In genomic region chr5:137337190-137337589, GRCm38 (mm10) we compare ENCODE assay signal across 9 mouse cellular contexts. TPM values are rescaled to one million over a fixed set of nuclear protein-coding genes. Genes with fewer than 3 reads are reported as not detected.
DNase-seq lines count a peak whose midpoint lies in the region; ATAC-seq lines count a peak whose summit lies in the region.
"Had no signal": no experiment of that assay in that cellular context is flagged by ENCODE, and none has a peak within 500 bp of the region (broad histone marks: within the 10 kb centered on the region; RNA-seq: fewer than 3 reads in every experiment).

No protein-coding gene starts in this region.

- intact Hi-C loops in heart, postnatal 25 days (cut with DNase I): loop anchor here (5.0 to 10.0 kb wide), 3 partner anchors 168 to 440 kb away; partner anchors contain the start of genes Epo, Gnb2, Pop7 and Ppp1r35

- H3K4me2 ChIP-seq in heart, embryonic 13.5 days: no peak overlapping the region
- H3K4me2 ChIP-seq in midbrain, embryonic 16.5 days (ENCODE audit: low read length): no peak overlapping the region

- ATAC-seq in heart, embryonic 13.5 days (ENCODE audit: extremely low read depth, insufficient number of reproducible peaks, low FRiP score, low TSS enrichment): no peak
- no peak for ATAC-seq in midbrain, embryonic 16.5 days
- ATAC-seq in erythroblast, adult 5-6 weeks (replicated peaks; ENCODE audit: low FRiP score, poor library complexity, severe bottlenecking): no peak

- H3K27ac ChIP-seq in heart, embryonic 13.5 days (replicated peaks): peak overlapping the region; percentile 32
- no peak overlapping the region for H3K27ac ChIP-seq in midbrain, embryonic 16.5 days (ENCODE audit: low read length)
- H3K27ac ChIP-seq in midbrain, embryonic 10.5 days (replicated peaks): no peak overlapping the region; the same call in 1 of the 2 replicates
- H3K27ac ChIP-seq: macrophage had no signal

- DNase-seq in heart, postnatal 25 days (ENCODE audit: low spot score): no peak
- no peak for DNase-seq in midbrain, embryonic 10.5 days (ENCODE audit: low spot score)
- peak; percentile 34 to 45 for DNase-seq in kidney, postnatal 25 days
- DNase-seq in left cerebral cortex, adult 18-20 months (ENCODE audit: low spot score in 2 of 2): no peak
- DNase-seq: right cerebral cortex, adult 18-20 months had no signal

- H3K9ac ChIP-seq in heart, embryonic 13.5 days: peak overlapping the region; percentile 52; the same call in 1 of the 2 replicates
- H3K9ac ChIP-seq in midbrain, embryonic 16.5 days (ENCODE audit: low read depth, low read length): 0 out of 2 replicates have a peak overlapping the region, but pooled peaks have one; percentile 41

- no peak overlapping the region for H3K4me3 ChIP-seq in heart, embryonic 13.5 days
- H3K4me3 ChIP-seq in midbrain, embryonic 16.5 days (ENCODE audit: low read depth, low read length): no peak overlapping the region
- H3K4me3 ChIP-seq in midbrain, embryonic 10.5 days: no peak overlapping the region

- no peaks in the 10 kb centered on the region for H3K27me3 ChIP-seq in heart, embryonic 13.5 days (replicated peaks)
- no peaks in the 10 kb centered on the region for H3K27me3 ChIP-seq in midbrain, embryonic 16.5 days (ENCODE audit: control insufficient read depth, insufficient read depth, low read depth, low read length)
- H3K27me3 ChIP-seq in midbrain, embryonic 10.5 days (ENCODE audit: low read depth, poor library complexity, severe bottlenecking): no peaks in the 10 kb centered on the region

- H3K4me1 ChIP-seq in heart, embryonic 13.5 days: peaks cover 32% of the 10 kb centered on the region
- H3K4me1 ChIP-seq in midbrain, embryonic 16.5 days (ENCODE audit: control insufficient read depth, insufficient read depth, low read length): peaks cover 30% of the 10 kb centered on the region
- H3K4me1 ChIP-seq in midbrain, embryonic 10.5 days: peaks cover 49% of the 10 kb centered on the region

- WGBS in heart, embryonic 13.5 days: 31% methylated on average over 8 of the region's 8 CpGs
- WGBS in midbrain, embryonic 16.5 days: 54% methylated on average over 8 of the region's 8 CpGs
- 62% methylated on average over 8 of the region's 8 CpGs for WGBS in midbrain, embryonic 10.5 days

- no peaks in the 10 kb centered on the region for H3K9me3 ChIP-seq in heart, embryonic 13.5 days
- H3K9me3 ChIP-seq in midbrain, embryonic 16.5 days (replicated peaks; ENCODE audit: control insufficient read depth, low read length, poor library complexity, severe bottlenecking): no peaks in the 10 kb centered on the region
- H3K9me3 ChIP-seq in midbrain, embryonic 10.5 days (replicated peaks): no peaks in the 10 kb centered on the region

- no peaks in the 10 kb centered on the region for H3K36me3 ChIP-seq in heart, embryonic 13.5 days
- no peaks in the 10 kb centered on the region for H3K36me3 ChIP-seq in midbrain, embryonic 16.5 days (ENCODE audit: control insufficient read depth, insufficient read depth, low read length)
- no peaks in the 10 kb centered on the region for H3K36me3 ChIP-seq in midbrain, embryonic 10.5 days

RNA-seq across cellular contexts. Expression of gene Slc12a9, which starts 3.8 kb away (rescaled TPM):
- polyA plus RNA-seq in heart, embryonic 13.5 days (2015; fragmentation: Nextera tagmentation; extraction: Ambion mirVana): 8.1 and 8.7 TPM in 2 replicates
- 1 to 10 TPM; 2.7 to 3.0 TPM for total RNA-seq in heart, postnatal 25 days (2021)
- 26.8 and 27.3 TPM in 2 replicates for polyA plus RNA-seq in midbrain, embryonic 16.5 days (2015; fragmentation: Nextera tagmentation; extraction: Ambion mirVana)
- polyA plus RNA-seq in midbrain, embryonic 10.5 days (2016; fragmentation: Nextera tagmentation; extraction: Ambion mirVana): 12.0 and 14.3 TPM in 2 replicates
- 10 to 100 TPM; 20.3 to 23.9 TPM for total RNA-seq in left cerebral cortex, adult 18-20 months (2021)
- total RNA-seq in erythroblast, adult 5-6 weeks (2015; ENCODE audit: low replicate concordance): 1.9 TPM in 2 replicates
- 0.43 and 0.98 TPM in 2 replicates for total RNA-seq in erythroblast, adult 5-6 weeks (2017; ENCODE audit: low replicate concordance)

RNA-seq across cellular contexts. Expression of gene Ephb4, which starts 12.7 kb away (rescaled TPM):
- 33.1 and 37.6 TPM in 2 replicates for polyA plus RNA-seq in heart, embryonic 13.5 days (2015; fragmentation: Nextera tagmentation; extraction: Ambion mirVana)
- total RNA-seq in heart, postnatal 25 days (2021): 10 to 100 TPM; 52.5 to 64.2 TPM
- polyA plus RNA-seq in midbrain, embryonic 16.5 days (2015; fragmentation: Nextera tagmentation; extraction: Ambion mirVana): 4.8 and 6.0 TPM in 2 replicates
- 28.9 and 30.0 TPM in 2 replicates for polyA plus RNA-seq in midbrain, embryonic 10.5 days (2016; fragmentation: Nextera tagmentation; extraction: Ambion mirVana)
- total RNA-seq in left cerebral cortex, adult 18-20 months (2021): 1 to 10 TPM; 5.5 to 5.8 TPM
- total RNA-seq in erythroblast, adult 5-6 weeks (2015; ENCODE audit: low replicate concordance): not detected in 2 replicates
- not detected in 2 replicates for total RNA-seq in erythroblast, adult 5-6 weeks (2017; ENCODE audit: low replicate concordance)
- polyA plus RNA-seq: macrophage had no signal

RNA-seq across cellular contexts. Expression of gene Trip6, which starts 23.0 kb away (rescaled TPM):
- polyA plus RNA-seq in heart, embryonic 13.5 days (2015; fragmentation: Nextera tagmentation; extraction: Ambion mirVana): 44.7 and 47.3 TPM in 2 replicates
- 10 to 100 TPM; 10.8 to 13.3 TPM for total RNA-seq in heart, postnatal 25 days (2021)
- polyA plus RNA-seq in midbrain, embryonic 16.5 days (2015; fragmentation: Nextera tagmentation; extraction: Ambion mirVana): 13.1 TPM in 2 replicates
- 61.0 and 61.1 TPM in 2 replicates for polyA plus RNA-seq in midbrain, embryonic 10.5 days (2016; fragmentation: Nextera tagmentation; extraction: Ambion mirVana)
- 1 to 10 TPM; 4.8 to 5.9 TPM for total RNA-seq in left cerebral cortex, adult 18-20 months (2021)
- total RNA-seq in erythroblast, adult 5-6 weeks (2015; ENCODE audit: low replicate concordance): 0.96 and 2.1 TPM in 2 replicates
- 2.6 TPM in 1 of 2 replicates, not detected in the other for total RNA-seq in erythroblast, adult 5-6 weeks (2017; ENCODE audit: low replicate concordance)

RNA-seq across cellular contexts. Expression of gene Srrt, which starts 29.7 kb away (rescaled TPM):
- 84.9 and 88.1 TPM in 2 replicates for polyA plus RNA-seq in heart, embryonic 13.5 days (2015; fragmentation: Nextera tagmentation; extraction: Ambion mirVana)
- total RNA-seq in heart, postnatal 25 days (2021): 10 to 100 TPM; 67.1 to 67.7 TPM
- 97.2 and 103 TPM in 2 replicates for polyA plus RNA-seq in midbrain, embryonic 16.5 days (2015; fragmentation: Nextera tagmentation; extraction: Ambion mirVana)
- polyA plus RNA-seq in midbrain, embryonic 10.5 days (2016; fragmentation: Nextera tagmentation; extraction: Ambion mirVana): 190 and 192 TPM in 2 replicates
- total RNA-seq in left cerebral cortex, adult 18-20 months (2021): 100 to 1,000 TPM; 185 to 191 TPM
- 85.7 and 166 TPM in 2 replicates for total RNA-seq in erythroblast, adult 5-6 weeks (2015; ENCODE audit: low replicate concordance)
- total RNA-seq in erythroblast, adult 5-6 weeks (2017; ENCODE audit: low replicate concordance): 227 and 383 TPM in 2 replicates

RNA-seq across cellular contexts. Expression of gene Ufsp1, which starts 42.8 kb away (rescaled TPM):
- polyA plus RNA-seq in heart, embryonic 13.5 days (2015; fragmentation: Nextera tagmentation; extraction: Ambion mirVana): 8.1 and 8.8 TPM in 2 replicates
- total RNA-seq in heart, postnatal 25 days (2021): 1 to 10 TPM; 8.3 to 8.7 TPM
- 18.4 and 20.9 TPM in 2 replicates for polyA plus RNA-seq in midbrain, embryonic 16.5 days (2015; fragmentation: Nextera tagmentation; extraction: Ambion mirVana)
- 9.6 and 11.0 TPM in 2 replicates for polyA plus RNA-seq in midbrain, embryonic 10.5 days (2016; fragmentation: Nextera tagmentation; extraction: Ambion mirVana)
- total RNA-seq in left cerebral cortex, adult 18-20 months (2021): 10 to 100 TPM; 12.2 to 13.4 TPM
- 19.0 and 21.7 TPM in 2 replicates for total RNA-seq in erythroblast, adult 5-6 weeks (2015; ENCODE audit: low replicate concordance)
- 16.6 and 27.9 TPM in 2 replicates for total RNA-seq in erythroblast, adult 5-6 weeks (2017; ENCODE audit: low replicate concordance)

Comparison
In these comparisons a context has a peak if more than half of its experiments do, and no peak if none do; other contexts are left out.
1. DNase-seq: peak in kidney, postnatal 25 days (2 of 2); none in heart, postnatal 25 days (single experiment), midbrain, embryonic 10.5 days (single experiment) and left cerebral cortex, adult 18-20 months (0 of 2).
2. RNA of gene Slc12a9, which starts 3.8 kb away (total RNA-seq): 20.3 to 23.9 TPM in left cerebral cortex, adult 18-20 months; 2.7 to 3.0 TPM in heart, postnatal 25 days and 0.43 to 1.9 TPM in erythroblast, adult 5-6 weeks; every median in the first group is over 4 times any median in the second.
3. RNA of gene Ephb4, which starts 12.7 kb away (total RNA-seq): 52.5 to 64.2 TPM in heart, postnatal 25 days; 5.5 to 5.8 TPM in left cerebral cortex, adult 18-20 months and not detected in erythroblast, adult 5-6 weeks; every median in the first group is over 4 times any median in the second.